Mouse (Mus musculus) right cerebral cortex, postnatal 14 days (tissue): ENCODE measurements around the gene Akap9.
"Not testable (repeated sequence)": the region's sequence is repeated elsewhere in the genome, so short reads cannot be mapped to it uniquely, and the experiment has no call there.

Experiments
- DNase-seq: peaks from one replicate; pipeline ENCODE4 v3.0.0; 2022

Gene Akap9

GRCm38 (mm10) chr5:3927801-3928689 lies at the start of gene Akap9:
Gene Akap9 (plus strand): TSS chr5:3928054.
- peak; percentile 61 for DNase-seq

GRCm38 (mm10) chr5:3886862-3887261 lies 41.0 kb upstream of the Akap9 start:
- not testable (repeated sequence) for DNase-seq

GRCm38 (mm10) chr5:3889201-3889600 lies 38.7 kb upstream of the Akap9 start:
- no peak for DNase-seq

DNA sequence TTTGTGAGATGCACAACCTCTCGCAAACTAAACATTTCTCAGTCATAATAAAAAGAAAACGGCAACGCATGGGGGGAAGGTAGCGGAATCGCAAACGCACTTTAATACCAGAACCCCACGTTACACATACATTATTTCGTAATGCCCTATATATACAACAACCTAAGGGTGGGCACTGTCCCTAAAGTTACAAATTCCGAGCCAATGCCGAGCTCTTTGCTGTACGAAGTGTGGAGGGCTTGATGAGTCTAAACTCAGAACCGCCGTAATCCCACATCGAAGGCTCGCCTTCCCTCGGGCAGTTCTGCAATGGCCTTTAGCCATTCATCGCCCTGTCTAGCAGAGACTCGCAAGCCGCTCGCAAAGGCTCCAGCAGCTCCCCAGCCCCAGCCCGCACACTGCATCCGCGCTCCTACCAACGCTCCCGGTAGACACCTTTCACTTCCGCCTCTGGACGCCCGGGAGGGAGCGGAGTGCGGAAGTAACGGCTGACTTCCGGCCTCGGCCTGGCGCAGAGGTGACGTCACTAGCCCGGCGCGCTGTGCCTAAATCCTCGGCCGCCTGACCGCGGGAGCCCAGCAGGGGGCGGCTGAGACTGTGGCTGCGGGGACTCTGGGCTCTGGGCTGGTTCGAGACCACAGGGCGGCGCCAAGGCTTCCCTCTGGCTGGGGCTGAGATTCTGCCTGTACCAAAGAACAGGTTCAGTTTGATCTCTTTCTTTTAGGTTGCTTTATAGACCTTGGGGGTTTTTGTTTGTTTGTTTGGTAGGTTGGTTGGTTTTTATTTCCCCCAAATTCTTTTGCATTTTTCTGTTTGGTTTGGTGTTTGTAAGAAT lies 34.2 kb upstream of the Akap9 start, which contains the start of gene Mterf1a:
Gene Mterf1a (minus strand): TSS at position 475 of the 835 bp plus-strand sequence.
- peak; percentile 10 for DNase-seq

DNA sequence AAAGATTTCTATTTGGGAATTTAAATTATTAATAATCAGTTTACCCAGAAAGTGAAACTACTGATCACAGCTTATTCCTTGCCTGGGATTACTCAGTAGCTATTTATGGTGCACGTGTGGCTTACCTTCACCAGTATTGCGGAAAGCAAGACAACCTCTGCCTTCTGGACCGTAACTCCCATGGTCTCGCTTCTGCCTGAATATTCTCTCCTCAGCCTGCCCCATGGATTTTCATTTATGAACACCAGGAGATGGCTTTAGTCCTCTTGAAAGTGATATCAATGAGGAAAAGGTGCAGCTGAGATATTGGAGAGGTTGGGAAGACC lies 33.6 kb upstream of the Akap9 start:
- not testable (repeated sequence) for DNase-seq

GRCm38 (mm10) chr5:3905471-3905870 lies 22.4 kb upstream of the Akap9 start:
- no peak for DNase-seq

DNA sequence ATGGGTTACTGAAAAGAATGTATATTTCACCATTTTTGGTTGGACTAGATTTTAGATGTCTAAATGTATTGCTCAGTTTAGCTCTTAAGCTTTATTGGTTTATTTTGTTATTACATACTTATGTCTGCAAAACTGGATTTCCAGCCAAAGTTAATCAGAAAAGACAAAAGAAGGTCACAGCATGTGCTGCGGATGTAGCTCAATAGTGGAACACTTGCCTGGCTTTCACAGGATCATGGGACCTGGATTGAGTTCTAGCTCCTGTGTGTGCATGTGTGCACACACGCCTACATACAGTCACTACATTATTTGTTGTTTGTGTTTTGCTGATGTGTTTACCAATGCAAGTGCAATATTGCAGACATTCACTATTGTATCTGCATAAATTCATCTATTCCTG lies 5.5 kb upstream of the Akap9 start:
- no peak for DNase-seq

- no peak for DNase-seq
Measured at GRCm38 (mm10) chr5:3926666-3927065, 1.2 kb upstream of the Akap9 start.

- peak; percentile 13 for DNase-seq
Measured at GRCm38 (mm10) chr5:3928690-3929046, 814 bp downstream of the Akap9 start.

DNA sequence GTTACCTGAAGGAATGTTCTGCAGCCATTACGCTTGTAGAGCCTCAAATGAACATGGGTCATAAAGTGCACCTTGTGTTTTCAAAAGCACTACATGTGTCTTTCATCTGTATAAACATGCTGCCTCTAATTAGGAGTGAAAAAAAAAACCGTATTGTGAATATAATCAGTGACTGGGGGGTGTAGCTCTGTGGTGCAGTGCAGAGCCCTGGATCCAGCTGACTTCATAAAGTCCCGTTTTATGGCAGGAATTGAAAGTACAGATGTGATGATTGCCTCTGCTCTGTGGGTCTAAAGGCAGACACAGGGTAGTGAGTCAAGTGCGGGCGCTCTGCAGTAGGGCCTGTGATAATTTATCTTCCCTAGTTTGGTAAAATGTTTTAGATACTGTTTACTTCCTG lies 2.9 kb downstream of the Akap9 start:
- DNase-seq = no peak

DNA sequence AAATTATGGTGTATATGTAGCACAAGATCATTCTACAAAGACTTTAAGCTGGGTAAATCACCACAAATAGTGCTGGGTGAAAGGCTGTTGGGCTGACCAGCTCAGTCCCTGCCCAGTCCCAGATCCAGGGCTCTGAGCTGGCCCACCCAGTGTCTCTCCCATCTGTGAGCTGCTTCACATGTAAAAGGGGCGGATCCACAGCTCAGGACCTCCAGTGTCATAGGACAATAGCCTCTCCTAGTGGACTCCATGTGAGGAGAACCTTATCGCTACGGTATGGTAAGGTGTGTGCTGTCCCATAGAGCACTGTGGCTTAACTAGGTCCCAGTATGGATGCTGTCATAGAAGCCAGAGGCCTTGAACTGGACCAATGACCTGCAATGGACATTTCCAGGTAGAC lies 3.8 kb downstream of the Akap9 start:
- no peak for DNase-seq

- no peak for DNase-seq
Measured at GRCm38 (mm10) chr5:3933551-3933950, 5.7 kb downstream of the Akap9 start.

GRCm38 (mm10) chr5:3935266-3935665 lies 7.4 kb downstream of the Akap9 start:
- DNase-seq = no peak

DNA sequence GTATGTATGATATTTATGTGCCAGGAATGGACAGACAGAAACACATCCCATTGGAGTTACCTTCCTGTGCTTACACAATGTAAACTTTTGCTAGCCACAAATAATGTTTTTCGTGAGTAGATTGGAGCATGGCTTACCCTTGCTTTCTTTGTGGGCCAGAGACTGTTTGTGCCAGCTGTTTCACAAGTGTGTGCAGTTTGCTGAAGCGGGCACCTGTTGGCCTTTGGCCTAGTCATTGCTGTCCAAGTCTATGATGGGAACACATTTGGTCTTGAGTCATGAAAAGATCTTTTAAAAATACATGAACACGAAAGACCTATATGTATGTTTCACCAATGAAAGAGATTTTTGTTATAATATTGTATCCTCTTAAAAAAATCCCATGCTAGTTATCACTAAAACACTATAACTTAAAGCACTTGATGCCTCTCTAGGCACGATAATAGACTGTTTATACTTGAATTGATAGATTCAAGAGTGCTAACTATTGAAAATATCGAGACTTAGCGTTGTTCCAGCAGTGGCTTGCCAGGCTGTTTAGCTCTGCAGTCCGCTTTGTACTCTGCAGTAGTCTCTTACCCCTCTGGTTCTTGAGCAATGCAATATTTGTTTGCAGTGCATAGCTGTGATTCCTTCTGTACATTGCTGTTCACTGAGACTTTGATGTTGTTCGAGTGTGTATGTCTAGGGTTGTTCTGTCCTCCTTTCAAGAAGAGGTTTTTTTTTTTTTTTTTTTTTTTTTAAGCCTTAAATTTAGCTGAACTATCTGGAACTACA lies 8.1 kb downstream of the Akap9 start:
- DNase-seq = no peak

GRCm38 (mm10) chr5:3938905-3939304 lies 11.1 kb downstream of the Akap9 start:
- DNase-seq = no peak

GRCm38 (mm10) chr5:3939335-3939734 lies 11.5 kb downstream of the Akap9 start:
- DNase-seq = no peak

DNA sequence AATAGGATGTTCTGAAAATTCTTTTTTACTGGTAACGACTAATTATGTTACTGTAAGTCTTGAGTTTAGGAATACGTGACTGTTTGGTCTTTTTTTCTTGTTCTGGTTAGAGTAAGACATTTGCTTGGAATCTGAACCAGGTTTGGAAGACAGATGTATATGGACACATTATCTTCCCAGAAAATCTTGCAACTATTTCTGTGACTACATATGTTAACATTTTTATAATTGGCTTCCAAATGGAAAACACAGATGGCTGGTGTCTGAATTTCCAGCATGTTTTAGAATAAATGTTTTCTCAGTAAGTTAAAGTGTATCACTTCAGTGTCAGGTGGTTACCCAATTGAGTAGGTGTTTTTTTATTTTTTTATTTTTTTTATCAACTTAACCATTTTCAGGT lies 13.4 kb downstream of the Akap9 start:
- no peak for DNase-seq

DNA sequence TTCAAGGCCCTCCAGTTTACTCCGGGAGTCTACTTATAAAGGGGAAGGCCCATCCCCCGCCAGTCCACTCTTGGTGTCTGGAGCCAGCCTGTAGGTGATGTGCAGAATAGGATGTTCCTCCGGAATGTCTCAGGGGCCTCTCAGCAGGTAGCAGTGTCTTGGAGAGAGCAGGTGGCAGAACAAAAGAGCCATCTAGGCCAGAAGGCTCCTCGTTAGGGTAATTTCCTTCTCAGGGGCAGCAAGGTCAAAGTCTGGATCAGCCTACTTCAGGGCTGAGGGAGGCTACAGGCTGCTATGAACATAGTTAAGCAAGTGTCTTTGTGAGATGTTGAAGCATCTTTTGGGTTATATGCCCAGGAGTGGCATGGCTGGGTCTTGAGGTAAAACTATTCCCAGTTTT lies 15.3 kb downstream of the Akap9 start:
- DNase-seq = peak; percentile 9

DNA sequence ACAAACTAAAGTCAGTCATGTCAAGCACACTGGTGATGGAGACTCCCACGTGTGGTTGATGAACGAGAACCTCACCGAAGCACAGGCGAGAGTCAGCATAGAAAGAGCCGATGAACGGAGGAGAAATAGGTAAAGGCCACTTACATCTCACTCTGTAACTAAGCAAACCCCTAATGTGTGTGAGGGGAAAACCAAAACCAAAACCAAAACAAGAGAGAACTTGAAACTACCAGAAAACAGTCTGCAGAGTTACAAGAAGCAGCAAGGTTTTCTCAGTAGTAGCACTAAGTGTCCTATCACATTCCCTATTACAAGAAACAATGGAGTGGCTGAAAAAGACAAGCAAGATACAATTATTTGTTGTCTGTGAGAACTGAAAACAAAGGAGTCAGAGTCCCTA lies 24.6 kb downstream of the Akap9 start:
- no peak for DNase-seq

DNA sequence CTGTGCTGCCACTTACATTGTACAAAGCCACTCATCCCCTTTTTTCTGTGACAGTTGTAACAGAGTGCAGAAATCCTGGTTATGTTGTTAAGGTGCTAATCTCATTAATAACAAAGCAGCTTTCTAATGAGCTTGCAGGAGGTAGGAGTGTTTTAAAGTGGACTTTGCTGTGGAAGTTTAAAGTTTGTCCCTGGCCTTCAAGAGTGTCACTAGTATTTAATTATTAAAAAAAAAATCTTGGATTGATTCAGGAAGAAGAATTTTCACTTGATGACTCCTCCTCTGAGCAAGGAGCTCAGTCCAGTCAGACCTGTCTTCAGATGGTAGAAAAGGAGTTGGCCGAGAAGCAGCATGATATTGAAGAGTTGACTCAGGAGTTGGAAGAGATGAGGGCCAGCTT lies 26.7 kb downstream of the Akap9 start:
- DNase-seq = no peak

GRCm38 (mm10) chr5:3961286-3961685 lies 33.4 kb downstream of the Akap9 start:
- DNase-seq = no peak

- DNase-seq = no peak
Measured at GRCm38 (mm10) chr5:3968415-3968814, 40.6 kb downstream of the Akap9 start.

GRCm38 (mm10) chr5:3969114-3969513 lies 41.3 kb downstream of the Akap9 start:
- no peak for DNase-seq
